Mouse (Mus musculus) frontal cortex, adult 2 months (tissue): ENCODE data around the gene Tspan11. TPM values are rescaled to one million over a fixed set of nuclear protein-coding genes. Genes with fewer than 3 reads are reported as not detected.

ENCODE experiments used
- DNase-seq, 2 experiments: peaks; one replicate each; pipeline ENCODE4 v3.0.0; 2022; ENCODE audit warnings: low spot score in 1 of 2; ENCODE audit errors: extremely low spot score in 1 of 2
- polyA plus RNA-seq: library from polyadenylated mRNA; depleted of rRNA; stranded (reverse); fragments of >200 nt; gene quantifications from 2 replicates; pipeline ENCODE4 v1.2.3, GENCODE M21; 2012

Gene Tspan11
- polyA plus RNA-seq, 1 experiment, result 0.94 TPM

GRCm38 (mm10) chr6:127876436-127876835 is 11.0 kb upstream of the Tspan11 start:
- DNase-seq, result no peak

- DNase-seq, result no peak
These were observed 10.4 kb upstream of the Tspan11 start for GRCm38 (mm10) chr6:127877026-127877425.

GRCm38 (mm10) chr6:127879472-127879871 is 7.9 kb upstream of the Tspan11 start:
- no peak for DNase-seq

GRCm38 (mm10) chr6:127886916-127887315 is 473 bp upstream of the Tspan11 start:
- DNase-seq, result no peak

GRCm38 (mm10) chr6:127888581-127888980 is 1.2 kb downstream of the Tspan11 start:
- DNase-seq, result no peak

- no peak for DNase-seq
These were observed 6.2 kb downstream of the Tspan11 start for GRCm38 (mm10) chr6:127893611-127894010.

- DNase-seq, result no peak
These were observed 7.6 kb downstream of the Tspan11 start for GRCm38 (mm10) chr6:127894999-127895398.

GRCm38 (mm10) chr6:127896425-127896824 is 9.0 kb downstream of the Tspan11 start:
- no peak for DNase-seq

GRCm38 (mm10) chr6:127897342-127897741 is 10.0 kb downstream of the Tspan11 start:
- DNase-seq, result no peak

GRCm38 (mm10) chr6:127900062-127900461 is 12.7 kb downstream of the Tspan11 start:
- no peak for DNase-seq

GRCm38 (mm10) chr6:127901261-127901660 is 13.9 kb downstream of the Tspan11 start:
- no peak for DNase-seq

GRCm38 (mm10) chr6:127901669-127902068 is 14.3 kb downstream of the Tspan11 start:
- no peak for DNase-seq

GRCm38 (mm10) chr6:127902559-127902958 is 15.2 kb downstream of the Tspan11 start:
- peak; percentile 67 to 76 for DNase-seq

- no peak for DNase-seq
These were observed 23.2 kb downstream of the Tspan11 start for GRCm38 (mm10) chr6:127910638-127911037.

- no peak for DNase-seq
These were observed 24.3 kb downstream of the Tspan11 start for GRCm38 (mm10) chr6:127911687-127912086.

GRCm38 (mm10) chr6:127912938-127913337 is 25.5 kb downstream of the Tspan11 start:
- DNase-seq, result no peak

GRCm38 (mm10) chr6:127916993-127917392 is 29.6 kb downstream of the Tspan11 start:
- no peak for DNase-seq

GRCm38 (mm10) chr6:127917712-127918111 is 30.3 kb downstream of the Tspan11 start:
- DNase-seq, result no peak

- DNase-seq, result no peak
These were observed 32.1 kb downstream of the Tspan11 start for GRCm38 (mm10) chr6:127919491-127919890.

- peak; percentile 47 to 94 for DNase-seq
These were observed 33.3 kb downstream of the Tspan11 start for GRCm38 (mm10) chr6:127920652-127921051.

- no peak for DNase-seq
These were observed 34.6 kb downstream of the Tspan11 start for GRCm38 (mm10) chr6:127921996-127922395.

- no peak for DNase-seq
These were observed 35.9 kb downstream of the Tspan11 start for GRCm38 (mm10) chr6:127923296-127923695.

- peak; percentile 41 to 50 for DNase-seq
These were observed 37.4 kb downstream of the Tspan11 start for GRCm38 (mm10) chr6:127924750-127925149.
